Mouse (Mus musculus) embryo, embryonic 10.5 days (tissue): ENCODE results near the gene Alg9.

Source experiments
- DNase-seq: peaks from one replicate; pipeline ENCODE4 v3.0.0-alpha.2; 2015; ENCODE audit warnings: low spot score

Gene Alg9

GRCm38 (mm10) chr9:50756711-50757110 lies 18.1 kb upstream of the Alg9 start:
- no peak for DNase-seq

- DNase-seq, result no peak
Measured at GRCm38 (mm10) chr9:50761520-50762243, 13.1 kb upstream of the Alg9 start.

GRCm38 (mm10) chr9:50763331-50763730 lies 11.5 kb upstream of the Alg9 start:
- DNase-seq, result peak; percentile 63

GRCm38 (mm10) chr9:50767531-50768106 lies 7.2 kb upstream of the Alg9 start:
- DNase-seq, result no peak

GRCm38 (mm10) chr9:50768107-50769002 lies 6.5 kb upstream of the Alg9 start, which contains the start of gene Fdxacb1:
Fdxacb1 (plus strand) TSS chr9:50768236.
- DNase-seq, result peak; percentile 99

- no peak for DNase-seq
Measured at GRCm38 (mm10) chr9:50770011-50770410, 4.8 kb upstream of the Alg9 start.

- DNase-seq, result no peak
Measured at GRCm38 (mm10) chr9:50774026-50774462, 775 bp upstream of the Alg9 start.

GRCm38 (mm10) chr9:50775662-50776126 lies 875 bp downstream of the Alg9 start:
- peak; percentile 46 for DNase-seq

GRCm38 (mm10) chr9:50776162-50776760 lies 1.4 kb downstream of the Alg9 start:
- no peak for DNase-seq

- peak; percentile 53 for DNase-seq
Measured at GRCm38 (mm10) chr9:50782155-50782554, 7.3 kb downstream of the Alg9 start.

- no peak for DNase-seq
Measured at GRCm38 (mm10) chr9:50795266-50795665, 20.4 kb downstream of the Alg9 start.

GRCm38 (mm10) chr9:50796776-50797175 lies 22.0 kb downstream of the Alg9 start:
- DNase-seq, result no peak

GRCm38 (mm10) chr9:50797641-50798040 lies 22.8 kb downstream of the Alg9 start:
- DNase-seq, result no peak

- DNase-seq, result no peak
Measured at GRCm38 (mm10) chr9:50798368-50798767, 23.5 kb downstream of the Alg9 start.

- peak; percentile 73 for DNase-seq
Measured at GRCm38 (mm10) chr9:50800985-50801384, 26.2 kb downstream of the Alg9 start.

- no peak for DNase-seq
Measured at GRCm38 (mm10) chr9:50803055-50803671, 28.3 kb downstream of the Alg9 start.

GRCm38 (mm10) chr9:50808471-50808870 lies 33.7 kb downstream of the Alg9 start:
- no peak for DNase-seq

GRCm38 (mm10) chr9:50809146-50809545 lies 34.3 kb downstream of the Alg9 start:
- no peak for DNase-seq

GRCm38 (mm10) chr9:50811187-50811586 lies 36.4 kb downstream of the Alg9 start:
- no peak for DNase-seq

- DNase-seq, result no peak
Measured at GRCm38 (mm10) chr9:50811746-50812145, 36.9 kb downstream of the Alg9 start.

GRCm38 (mm10) chr9:50813796-50814195 lies 39.0 kb downstream of the Alg9 start:
- DNase-seq, result no peak

GRCm38 (mm10) chr9:50815666-50816065 lies 40.8 kb downstream of the Alg9 start:
- DNase-seq, result no peak
